Mouse (Mus musculus): ENCODE data around the gene Hhat. TPM values are rescaled to one million over a fixed set of nuclear protein-coding genes. Genes with fewer than 3 reads are reported as not detected.

The Hhat gene
- total and polyA plus RNA-seq, 2 experiments from 2014 or later, result 4.0 to 13.2 TPM

GRCm38 (mm10) chr1:192764547-192764946, 6.5 kb downstream of the Hhat start:
- H3K9ac ChIP-seq (replicated peaks; ENCODE audit: low read depth, low read length), result no peak overlapping the region
- H3K27ac ChIP-seq (ENCODE audit: low read depth), result no peak overlapping the region
- no peaks in the 10 kb centered on the region for H3K36me3 ChIP-seq (replicated peaks; ENCODE audit: control insufficient read depth, insufficient read depth, low read length)
- H3K4me1 ChIP-seq (ENCODE audit: control insufficient read depth, insufficient read depth), result peaks cover 15% of the 10 kb centered on the region
- WGBS, result 83% methylated on average over 2 of the region's 2 CpGs
- no peak overlapping the region for H3K4me3 ChIP-seq (ENCODE audit: low read depth, low read length)
- no peaks in the 10 kb centered on the region for H3K9me3 ChIP-seq (replicated peaks; ENCODE audit: control insufficient read depth, low read length)
- TF ChIP-seq CTCF (IDR thresholded peaks at IDR 0.05; ENCODE audit: low read depth) (no peak), EP300 (IDR thresholded peaks at IDR 0.05; ENCODE audit: low read depth) (no peak)
- DNase-seq (ENCODE audit: low spot score), result no peak
- no peak for ATAC-seq (ENCODE audit: insufficient read depth, low read depth)
- H3K27me3 ChIP-seq (ENCODE audit: control insufficient read depth, insufficient read depth, low read length), result no peaks in the 10 kb centered on the region
- no peak overlapping the region for H3K4me2 ChIP-seq (ENCODE audit: low read depth, low read length)

GRCm38 (mm10) chr1:192762946-192763933, 7.8 kb downstream of the Hhat start:
- WGBS, result 52% methylated on average over 7 of the region's 7 CpGs
- ATAC-seq (ENCODE audit: insufficient read depth, low read depth) (peak; percentile 75), DNase-seq (ENCODE audit: low spot score) (peak; percentile 27)
- Histone ChIP-seq H3K4me2 (ENCODE audit: low read depth, low read length) (no peak overlapping the region), H3K4me1 (ENCODE audit: control insufficient read depth, insufficient read depth) (peaks cover 15% of the 10 kb centered on the region), H3K36me3 (replicated peaks; ENCODE audit: control insufficient read depth, insufficient read depth, low read length) (no peaks in the 10 kb centered on the region), H3K27me3 (ENCODE audit: control insufficient read depth, insufficient read depth, low read length) (no peaks in the 10 kb centered on the region), H3K4me3 (ENCODE audit: low read depth, low read length) (no peak overlapping the region), H3K9ac (replicated peaks; ENCODE audit: low read depth, low read length) (no peak overlapping the region), H3K9me3 (replicated peaks; ENCODE audit: control insufficient read depth, low read length) (no peaks in the 10 kb centered on the region), H3K27ac (ENCODE audit: low read depth) (peak overlapping the region; percentile 48)
- TF ChIP-seq EP300 (IDR thresholded peaks at IDR 0.05; ENCODE audit: low read depth), result no peak
- TF ChIP-seq CTCF (IDR thresholded peaks at IDR 0.05; ENCODE audit: low read depth), result no peak

DNA sequence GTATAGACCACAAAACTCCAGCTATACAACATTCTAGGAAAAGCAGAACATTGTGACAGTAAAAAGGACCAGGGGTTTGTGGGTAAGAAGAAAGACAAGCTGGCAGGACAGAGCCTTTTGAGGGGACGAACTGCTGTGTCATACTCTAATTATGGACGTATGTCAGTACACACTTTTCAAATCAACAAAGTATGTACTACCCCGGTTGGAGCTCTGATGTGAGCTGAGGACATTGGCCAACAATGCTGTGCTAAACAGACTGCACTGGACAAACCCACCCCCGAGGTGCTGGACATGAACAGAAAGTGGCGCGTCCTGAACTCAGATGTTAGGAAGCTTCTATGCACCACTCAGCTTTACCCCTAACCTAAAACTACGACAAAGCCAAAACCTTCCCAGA, 14.3 kb downstream of the Hhat start:
- peaks cover 22% of the 10 kb centered on the region for H3K4me1 ChIP-seq (ENCODE audit: control insufficient read depth, insufficient read depth)
- no peak overlapping the region for H3K4me2 ChIP-seq (ENCODE audit: low read depth, low read length)
- H3K4me3 ChIP-seq (ENCODE audit: low read depth, low read length), result no peak overlapping the region
- H3K27me3 ChIP-seq (ENCODE audit: control insufficient read depth, insufficient read depth, low read length), result no peaks in the 10 kb centered on the region
- H3K9me3 ChIP-seq (replicated peaks; ENCODE audit: control insufficient read depth, low read length), result no peaks in the 10 kb centered on the region
- 55% methylated on average over 7 of the region's 7 CpGs for WGBS
- TF ChIP-seq EP300 (IDR thresholded peaks at IDR 0.05; ENCODE audit: low read depth) (no peak), CTCF (IDR thresholded peaks at IDR 0.05; ENCODE audit: low read depth) (no peak)
- peak; percentile 46 for DNase-seq (ENCODE audit: low spot score)
- H3K27ac ChIP-seq (ENCODE audit: low read depth), result peak overlapping the region; percentile 43; the same call in 1 of the 2 replicates
- no peaks in the 10 kb centered on the region for H3K36me3 ChIP-seq (replicated peaks; ENCODE audit: control insufficient read depth, insufficient read depth, low read length)
- H3K9ac ChIP-seq (replicated peaks; ENCODE audit: low read depth, low read length), result no peak overlapping the region
- ATAC-seq (ENCODE audit: insufficient read depth, low read depth), result peak; percentile 71

DNA sequence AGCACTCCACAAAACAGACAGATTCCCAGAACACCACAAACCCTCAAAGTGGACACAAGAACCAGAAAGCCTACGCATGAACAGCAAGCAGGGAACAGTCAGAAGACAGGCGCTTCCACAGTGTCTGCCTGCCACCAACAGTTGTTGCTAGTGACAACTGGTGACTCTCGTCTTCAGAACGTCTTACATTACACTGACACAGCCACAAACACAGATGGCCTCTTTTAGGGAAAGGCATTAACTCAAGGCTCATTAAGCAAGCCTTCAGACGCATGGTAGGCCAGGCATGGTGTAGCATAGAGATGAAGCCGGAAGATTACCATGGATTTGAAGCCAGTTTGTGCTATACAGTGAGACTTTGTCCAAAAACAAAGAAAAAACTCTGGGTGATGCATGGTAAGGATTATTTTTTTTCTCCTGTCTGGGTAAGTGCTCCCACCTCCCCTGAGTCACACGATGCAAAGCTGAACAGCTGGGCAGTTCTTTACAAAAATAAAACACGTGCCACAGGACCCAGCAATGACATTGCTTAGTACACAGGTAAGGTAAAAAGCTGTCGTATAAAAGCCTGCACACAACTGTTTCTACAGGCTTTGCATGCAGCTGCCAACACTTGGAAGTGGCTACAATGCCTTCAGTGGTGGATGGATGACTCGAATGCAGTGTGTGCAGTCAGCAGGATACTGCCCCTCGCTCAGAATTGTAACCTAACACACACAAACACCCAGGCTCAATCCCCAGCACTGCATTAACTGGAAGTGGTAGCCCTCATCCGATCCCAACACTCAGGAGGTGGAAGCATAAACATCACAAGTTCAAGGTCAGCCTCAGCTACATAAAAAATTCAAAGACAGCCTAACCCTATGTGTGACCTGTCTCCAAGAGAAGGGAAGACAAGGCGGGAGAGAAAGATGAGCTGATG, 15.1 kb downstream of the Hhat start:
- H3K9me3 ChIP-seq (replicated peaks; ENCODE audit: control insufficient read depth, low read length), result no peaks in the 10 kb centered on the region
- no peak for ATAC-seq (ENCODE audit: insufficient read depth, low read depth)
- no peak overlapping the region for H3K4me3 ChIP-seq (ENCODE audit: low read depth, low read length)
- TF ChIP-seq EP300 (IDR thresholded peaks at IDR 0.05; ENCODE audit: low read depth), result no peak
- no peak for TF ChIP-seq CTCF (IDR thresholded peaks at IDR 0.05; ENCODE audit: low read depth)
- H3K4me1 ChIP-seq (ENCODE audit: control insufficient read depth, insufficient read depth), result peaks cover 22% of the 10 kb centered on the region
- no peak for DNase-seq (ENCODE audit: low spot score)
- H3K9ac ChIP-seq (replicated peaks; ENCODE audit: low read depth, low read length), result no peak overlapping the region
- no peaks in the 10 kb centered on the region for H3K27me3 ChIP-seq (ENCODE audit: control insufficient read depth, insufficient read depth, low read length)
- no peaks in the 10 kb centered on the region for H3K36me3 ChIP-seq (replicated peaks; ENCODE audit: control insufficient read depth, insufficient read depth, low read length)
- peak overlapping the region; percentile 43; the same call in 1 of the 2 replicates for H3K27ac ChIP-seq (ENCODE audit: low read depth)
- WGBS, result 82% methylated on average over 13 of the region's 13 CpGs
- no peak overlapping the region for H3K4me2 ChIP-seq (ENCODE audit: low read depth, low read length)

GRCm38 (mm10) chr1:192755246-192755645, 15.8 kb downstream of the Hhat start:
- 93% methylated on average over 13 of the region's 13 CpGs for WGBS
- ATAC-seq (ENCODE audit: insufficient read depth, low read depth), result no peak

More at GRCm38 (mm10) chr1:192755246-192755645, 15.8 kb downstream of the Hhat start:
- Histone ChIP-seq H3K4me2 (ENCODE audit: low read depth, low read length) (no peak overlapping the region), H3K36me3 (replicated peaks; ENCODE audit: control insufficient read depth, insufficient read depth, low read length) (no peaks in the 10 kb centered on the region), H3K27ac (ENCODE audit: low read depth) (no peak overlapping the region), H3K9ac (replicated peaks; ENCODE audit: low read depth, low read length) (no peak overlapping the region), H3K9me3 (replicated peaks; ENCODE audit: control insufficient read depth, low read length) (no peaks in the 10 kb centered on the region), H3K4me1 (ENCODE audit: control insufficient read depth, insufficient read depth) (peaks cover 22% of the 10 kb centered on the region), H3K27me3 (ENCODE audit: control insufficient read depth, insufficient read depth, low read length) (no peaks in the 10 kb centered on the region), H3K4me3 (ENCODE audit: low read depth, low read length) (no peak overlapping the region)
- DNase-seq (ENCODE audit: low spot score), result no peak
- TF ChIP-seq EP300 (IDR thresholded peaks at IDR 0.05; ENCODE audit: low read depth), result no peak
- TF ChIP-seq CTCF (IDR thresholded peaks at IDR 0.05; ENCODE audit: low read depth), result no peak

Data from heart, postnatal 0 days (tissue).